Mouse (Mus musculus): Measurements from ENCODE around the gene Fn3krp. TPM values are rescaled to one million over a fixed set of nuclear protein-coding genes. Genes with fewer than 3 reads are reported as not detected.

Gene Fn3krp
- polyA plus RNA-seq, 1 experiment = 38.1 TPM

GRCm38 (mm10) chr11:121479476-121480203 lies 58.4 kb downstream of the Fn3krp start:
- TF ChIP-seq CTCF (IDR thresholded peaks at IDR 0.05; ENCODE audit: extremely low read depth, insufficient read depth, low read length) (no peak), POLR2A (IDR thresholded peaks at IDR 0.05; ENCODE audit: extremely low read depth, insufficient read depth, low read length) (no peak)
- Histone ChIP-seq H3K27ac (ENCODE audit: insufficient read depth, low read length) (no peak overlapping the region), H3K4me1 (ENCODE audit: control insufficient read depth, insufficient read depth, low read length) (no peaks in the 10 kb centered on the region), H3K4me3 (ENCODE audit: insufficient read depth, low read length) (no peak overlapping the region)

Other genes with a start within 250 kb of the Fn3krp start
- gene Hexdc, start 217.0 kb upstream of the Fn3krp start, polyA plus RNA-seq (2012; rRNA removed) = 69.9 and 70.0 TPM in 2 replicates
- 6.2 and 7.8 TPM in 2 replicates for gene Ogfod3, start 216.7 kb upstream of the Fn3krp start, polyA plus RNA-seq (2012; rRNA removed)
- gene Cybc1, start 192.1 kb upstream of the Fn3krp start, polyA plus RNA-seq (2012; rRNA removed) = 25.9 and 27.5 TPM in 2 replicates
- gene Narf, start 184.1 kb upstream of the Fn3krp start, polyA plus RNA-seq (2012; rRNA removed) = 43.1 and 43.3 TPM in 2 replicates
- 51.7 and 53.3 TPM in 2 replicates for gene Foxk2, start 161.4 kb upstream of the Fn3krp start, polyA plus RNA-seq (2012; rRNA removed)
- 75.7 and 85.8 TPM in 2 replicates for gene Wdr45b, start 67.0 kb upstream of the Fn3krp start, polyA plus RNA-seq (2012; rRNA removed)
- gene Rab40b, start 33.1 kb upstream of the Fn3krp start, polyA plus RNA-seq (2012; rRNA removed) = 31.1 and 33.7 TPM in 2 replicates
- gene Fn3k, start 13.5 kb downstream of the Fn3krp start, polyA plus RNA-seq (2012; rRNA removed) = 47.9 and 50.4 TPM in 2 replicates
- 53.8 and 64.2 TPM in 2 replicates for gene Tbcd, start 30.5 kb downstream of the Fn3krp start, polyA plus RNA-seq (2012; rRNA removed)
- 0.06 and 0.09 TPM in 2 replicates for gene Zfp750, start 97.9 kb downstream of the Fn3krp start, polyA plus RNA-seq (2012; rRNA removed)

All from cortical plate, adult 2 months (tissue).